Mouse (Mus musculus): Measurements from ENCODE around the gene Cybc1.

Cybc1 gene

DNA sequence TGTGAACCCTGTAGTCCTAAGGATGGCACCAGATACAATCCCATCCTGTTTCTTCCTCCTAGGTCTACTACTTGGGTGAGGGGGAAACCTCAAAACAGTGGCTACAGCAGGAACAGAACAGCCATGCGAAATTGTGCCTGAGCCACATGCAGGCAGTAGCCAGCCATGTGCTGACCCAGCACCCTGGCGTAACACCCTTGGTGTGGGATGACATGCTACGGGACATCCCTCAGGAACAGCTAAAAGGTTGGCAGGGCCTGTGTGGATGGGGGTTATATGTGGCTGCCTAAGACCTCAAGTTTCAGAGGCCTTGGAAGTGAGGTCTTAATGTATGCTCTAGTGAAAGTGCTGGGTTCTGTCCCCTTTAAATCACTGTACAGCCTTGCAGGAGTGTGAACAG, 12.3 kb downstream of the Cybc1 start:
- in situ Hi-C loops (cut with MboI), result no loop called here

DNA sequence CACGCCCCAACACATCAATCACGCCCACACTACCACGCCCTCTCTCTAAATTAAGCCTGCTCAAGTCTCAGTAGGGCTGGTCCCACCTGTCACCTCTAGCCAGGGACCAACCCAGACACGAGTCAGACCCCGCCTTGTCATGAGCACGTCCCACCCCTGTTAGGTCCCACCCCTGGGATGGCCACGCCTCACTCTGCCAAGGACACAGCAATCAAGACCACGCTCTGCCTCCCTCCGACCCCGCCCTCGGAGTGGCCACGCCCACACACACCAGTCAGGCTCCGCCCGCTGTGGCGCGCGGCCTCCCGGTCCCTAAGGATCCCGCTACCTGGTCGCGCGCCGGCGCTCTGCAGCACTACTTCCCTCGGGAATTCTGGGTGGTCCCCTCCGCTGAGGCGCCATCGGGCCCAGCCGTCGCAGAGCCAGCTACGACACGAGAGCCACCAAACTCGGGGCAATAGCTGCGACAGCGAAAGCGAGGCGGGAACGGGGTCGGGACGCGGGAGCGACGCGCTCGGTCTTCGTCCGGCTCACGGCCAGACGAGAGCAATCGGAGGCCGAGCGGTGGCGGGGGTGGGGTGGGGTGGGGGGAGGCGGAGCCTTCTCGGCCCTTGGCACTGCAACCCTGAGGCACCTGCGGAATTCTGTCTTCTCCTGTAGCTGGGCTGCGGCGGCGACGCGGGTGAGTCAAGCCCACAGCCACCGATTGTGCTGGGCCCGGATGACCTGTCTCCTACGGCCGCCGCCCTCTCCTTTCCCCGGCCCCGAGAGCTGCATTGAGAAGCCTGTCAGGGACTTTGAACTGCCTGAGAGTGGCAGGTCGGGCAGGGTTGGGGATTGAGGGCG, 24.7 kb downstream of the Cybc1 start, which contains the start of the genes Hexdc and Ogfod3:
Gene Hexdc, plus strand, starts transcription at position 273 of the 846 bp plus-strand sequence.
Gene Ogfod3, minus strand, starts transcription at position 551 of the 846 bp plus-strand sequence.
- in situ Hi-C loops (cut with MboI), result no loop called here

DNA sequence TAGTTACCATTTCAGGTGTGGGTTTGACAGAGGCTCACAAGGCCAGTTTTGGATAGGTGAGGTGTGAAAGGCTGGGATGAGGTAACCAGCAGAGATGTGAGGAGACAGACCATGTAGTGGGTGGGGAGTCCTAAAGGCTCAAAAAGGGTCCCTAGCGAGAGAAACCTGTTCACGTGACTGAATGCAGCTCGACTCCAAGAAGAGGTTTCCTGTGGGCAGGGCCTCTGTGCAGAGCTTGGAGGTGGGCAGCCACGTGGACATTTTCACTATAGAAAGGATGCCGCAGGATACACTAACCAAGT, 25.3 kb downstream of the Cybc1 start:
- in situ Hi-C loops (cut with MboI), result no loop called here

DNA sequence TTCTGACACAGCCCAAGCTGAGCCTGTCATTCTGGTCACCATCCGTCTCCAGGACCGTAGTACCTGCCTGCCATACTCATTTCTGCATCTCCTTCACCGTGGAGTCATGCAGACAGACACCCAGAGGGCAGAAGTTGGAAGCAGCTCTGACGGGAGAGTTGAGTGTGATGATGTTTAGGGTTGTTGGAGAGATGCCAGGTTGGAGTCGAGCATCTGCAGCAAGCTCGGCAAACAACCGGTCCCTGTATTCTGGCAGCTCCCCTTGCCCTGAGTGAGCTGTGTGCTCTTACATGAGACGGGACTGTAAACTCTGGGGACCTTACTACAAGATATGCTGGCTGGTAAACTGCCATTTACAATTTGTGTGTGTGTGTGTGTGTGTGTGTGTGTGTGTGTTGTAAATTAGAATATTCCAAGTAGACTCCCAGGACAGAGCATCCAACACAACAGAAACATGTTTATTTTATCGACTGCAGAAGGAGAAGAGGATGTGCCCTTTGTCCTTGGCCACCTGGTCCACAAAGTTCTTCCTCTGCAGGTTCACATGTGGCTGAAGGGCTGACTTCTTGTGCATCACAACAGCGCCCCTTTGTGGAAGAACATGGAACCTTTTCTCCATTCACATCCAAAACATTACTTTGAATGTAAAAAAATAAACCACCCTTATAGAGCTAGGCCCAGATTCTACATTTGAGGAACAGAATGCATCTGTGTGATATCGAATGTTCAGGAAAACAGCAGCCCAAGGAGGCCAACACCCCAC, 27.5 kb downstream of the Cybc1 start:
- in situ Hi-C loops (cut with MboI), result no loop called here

DNA sequence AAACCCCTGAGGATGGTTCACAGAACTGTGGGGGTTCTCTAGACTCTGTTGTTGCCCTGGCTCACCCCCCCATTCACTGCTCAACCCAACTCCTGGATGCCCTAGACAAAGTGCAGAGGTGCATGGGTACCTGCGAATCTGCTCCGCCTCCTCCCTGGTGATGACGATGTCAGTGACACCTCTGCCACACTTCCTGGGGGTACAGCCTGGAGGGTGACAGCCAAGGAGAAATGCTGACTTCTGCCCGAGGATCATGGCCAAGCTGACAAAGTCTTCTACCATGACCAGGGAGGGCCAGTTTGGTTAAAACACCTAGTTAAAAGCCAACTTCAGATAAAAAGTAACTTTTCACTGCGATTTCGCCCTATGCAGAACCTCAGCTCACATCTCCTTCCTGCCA, 28.3 kb downstream of the Cybc1 start:
- in situ Hi-C loops (cut with MboI), result no loop called here

DNA sequence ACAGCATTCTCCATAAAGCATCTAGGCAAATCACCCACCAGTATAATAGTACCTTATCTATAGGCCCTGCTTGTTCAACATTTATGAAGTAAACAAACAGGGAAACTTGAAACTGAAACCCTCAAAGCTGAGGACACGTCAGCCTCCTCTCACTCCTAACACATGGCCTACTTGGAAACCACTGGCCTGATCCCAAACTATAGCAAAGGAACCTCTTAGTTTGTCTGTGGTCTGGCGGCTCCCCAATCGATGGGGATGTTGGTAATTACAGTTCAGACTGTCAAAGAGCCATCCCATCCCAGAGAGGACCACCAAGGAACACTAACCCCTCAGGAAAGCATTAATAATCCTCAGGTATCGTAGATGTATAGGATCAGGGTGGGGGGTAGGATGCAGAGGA, 29.3 kb downstream of the Cybc1 start:
- in situ Hi-C loops (cut with MboI), result no loop called here

DNA sequence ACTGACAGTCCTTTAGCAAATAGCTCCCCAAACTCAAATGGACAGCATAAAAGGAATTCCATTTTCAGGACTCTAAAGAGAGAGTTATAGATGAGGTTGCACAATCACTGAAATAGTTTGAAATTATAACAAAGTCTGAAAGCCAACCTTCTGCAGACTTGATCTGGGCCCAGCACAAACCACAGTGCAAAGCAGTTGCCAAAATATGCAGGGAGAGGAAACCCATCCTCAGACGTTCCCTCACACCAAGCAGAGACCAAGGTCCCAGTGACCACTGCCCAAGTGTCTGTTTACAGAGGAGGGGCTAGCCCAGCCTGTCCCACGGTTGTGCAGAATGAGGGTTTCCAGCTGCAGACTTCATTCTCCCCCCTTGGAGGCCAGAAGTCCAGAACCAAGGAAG, 30.5 kb downstream of the Cybc1 start:
- in situ Hi-C loops (cut with MboI), result no loop called here

DNA sequence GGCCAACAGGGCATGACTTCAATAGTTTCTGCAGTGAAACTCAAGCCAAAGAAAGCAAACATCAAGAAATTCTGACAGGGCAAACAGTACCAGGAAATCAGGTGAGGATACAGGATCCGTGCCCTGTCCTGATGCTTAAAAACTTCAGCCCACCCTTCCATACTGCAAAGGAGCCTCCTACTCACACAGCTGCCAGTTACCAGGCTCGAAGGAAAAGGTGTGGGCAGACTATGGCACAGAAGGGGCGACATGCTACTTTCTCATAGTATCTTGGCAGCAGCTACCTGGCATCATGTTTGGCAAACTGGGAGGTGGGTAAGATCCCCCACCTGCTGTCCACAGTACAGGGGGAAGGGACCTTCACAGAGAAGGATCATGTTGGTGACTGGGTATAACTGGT, 35.7 kb downstream of the Cybc1 start:
- in situ Hi-C loops (cut with MboI), result no loop called here

DNA sequence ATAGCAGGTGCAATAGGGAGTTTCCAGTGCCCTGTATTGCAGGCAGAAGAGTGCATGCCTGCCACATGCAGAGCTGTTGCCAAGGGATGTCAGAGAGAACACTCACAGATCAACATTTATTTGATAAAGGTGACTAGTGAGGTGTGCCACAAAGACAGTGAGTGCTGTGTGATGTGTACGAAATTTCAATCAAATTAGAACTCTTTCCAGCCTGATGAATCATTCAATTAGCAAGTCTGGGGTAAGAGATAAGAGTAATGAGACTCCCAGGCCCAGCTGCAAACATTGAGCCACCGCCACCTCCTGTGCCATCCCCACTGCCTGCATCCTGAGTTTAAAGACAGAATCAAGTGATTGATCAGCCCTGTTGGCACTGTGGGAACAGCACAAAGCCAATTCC, 36.4 kb downstream of the Cybc1 start:
- in situ Hi-C loops (cut with MboI), result no loop called here

DNA sequence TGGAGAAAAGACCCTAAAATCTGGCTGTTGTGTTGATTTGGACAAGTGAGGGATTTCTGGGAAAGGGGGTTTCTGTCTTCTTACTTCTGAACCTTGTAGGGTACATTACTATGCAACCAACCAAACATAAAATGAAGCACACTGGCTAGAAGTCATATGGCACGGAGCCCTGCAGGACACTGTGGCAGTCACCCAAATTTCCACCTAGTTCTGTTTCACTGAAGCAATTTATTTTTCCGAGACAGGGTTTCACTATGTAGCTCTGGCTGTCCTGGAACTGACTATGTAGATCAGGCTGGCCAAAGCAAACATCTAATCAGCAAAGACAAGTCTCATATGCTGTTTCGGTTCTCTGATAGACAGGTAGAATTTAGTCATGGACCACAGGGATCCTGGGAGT, 39.4 kb downstream of the Cybc1 start:
- in situ Hi-C loops (cut with MboI), result no loop called here

DNA sequence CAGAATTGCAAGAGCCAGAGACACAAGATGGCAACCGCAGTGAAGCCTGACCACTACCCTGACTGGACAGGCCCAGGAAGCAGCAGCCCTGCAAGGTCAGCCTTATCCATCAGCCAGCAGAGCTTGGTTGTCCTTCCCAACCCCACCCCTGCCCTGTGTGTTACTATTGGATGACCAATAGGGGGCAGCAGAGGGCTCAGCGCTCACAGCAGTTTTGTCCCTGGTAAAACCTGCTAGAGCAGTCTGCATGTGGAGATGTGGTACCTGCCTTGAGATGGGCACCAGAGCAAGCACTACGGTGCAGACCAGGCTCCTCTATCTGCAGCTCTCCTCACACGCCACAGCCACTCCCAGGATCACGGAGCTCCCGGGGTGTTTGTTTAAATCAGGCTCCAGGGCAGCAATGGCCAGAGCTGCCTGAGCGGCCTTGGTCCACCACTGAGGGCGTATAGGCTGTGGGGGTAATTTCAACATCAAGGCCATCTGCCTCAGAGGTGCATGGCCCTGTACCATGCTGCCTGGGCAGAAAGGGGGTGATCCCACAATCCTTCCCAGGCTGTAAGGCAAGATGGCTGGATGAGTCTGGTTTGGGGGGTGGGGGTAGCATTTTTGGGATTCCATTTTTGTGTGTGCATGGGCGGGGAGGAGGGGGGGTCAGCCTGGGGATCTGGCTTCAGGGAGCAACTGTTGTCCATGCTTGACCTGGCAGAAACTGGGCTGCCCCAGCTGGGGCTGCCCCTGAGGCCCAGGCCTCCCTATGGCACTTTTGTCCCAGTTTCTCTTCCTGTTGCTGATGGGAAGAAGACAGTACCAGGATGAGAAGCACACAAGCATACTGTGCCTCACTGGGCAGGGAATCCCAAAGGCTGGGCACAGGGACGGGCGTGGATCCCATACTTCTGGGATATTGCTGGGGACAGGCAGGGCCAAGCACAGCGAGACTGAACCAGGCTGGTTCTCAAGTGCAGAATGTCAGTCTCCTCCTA, 52.5 kb downstream of the Cybc1 start:
- in situ Hi-C loops (cut with MboI), result no loop called here

DNA sequence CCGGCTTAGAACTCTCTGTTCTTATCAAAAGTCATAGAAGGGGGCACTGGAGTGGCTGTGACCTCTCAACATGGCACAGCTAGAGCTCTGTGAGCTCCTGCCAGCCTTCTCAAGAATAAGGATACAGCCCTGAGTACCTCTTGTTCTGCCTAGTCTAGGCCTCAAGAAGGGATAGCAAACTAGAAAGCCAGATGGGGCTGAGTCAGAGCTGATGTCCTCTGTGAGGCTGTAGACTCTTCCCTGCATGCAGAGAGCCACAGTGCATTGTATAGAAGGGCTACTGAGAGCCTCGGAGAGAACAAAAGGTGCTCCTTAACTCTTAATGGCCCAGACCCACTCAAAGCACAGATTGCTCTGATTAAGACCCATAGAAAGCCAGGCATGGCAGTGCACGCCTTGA, 54.9 kb downstream of the Cybc1 start:
- in situ Hi-C loops (cut with MboI), result no loop called here

DNA sequence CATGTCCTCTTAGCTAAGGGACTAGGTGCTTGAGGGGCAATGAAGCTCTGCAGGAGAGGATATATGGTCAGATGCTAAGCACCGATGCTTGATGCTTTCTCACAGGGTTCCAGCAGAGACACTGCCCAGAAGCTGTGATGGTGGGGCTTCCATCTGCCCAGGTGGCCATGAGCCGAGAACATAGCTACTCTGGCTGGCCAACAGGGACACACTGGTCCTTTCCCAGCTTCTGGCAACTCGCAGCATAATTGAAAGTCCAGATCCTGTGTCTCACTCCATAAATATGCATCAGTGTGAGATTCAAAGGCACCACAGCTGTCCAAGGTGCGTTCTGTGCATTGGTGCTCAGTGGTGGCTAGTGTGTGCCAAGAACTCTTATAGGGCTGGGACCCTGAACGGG, 55.9 kb downstream of the Cybc1 start:
- in situ Hi-C loops (cut with MboI), result no loop called here
